Mouse (Mus musculus) induced T-regulatory cell, adult 2 months (primary cell): Measurements from ENCODE around the gene Cysrt1.

Source experiments
- DNase-seq: peaks from one replicate; pipeline ENCODE4 v3.0.0-alpha.2; 2012; ENCODE audit warnings: low read depth

Gene Cysrt1

DNA sequence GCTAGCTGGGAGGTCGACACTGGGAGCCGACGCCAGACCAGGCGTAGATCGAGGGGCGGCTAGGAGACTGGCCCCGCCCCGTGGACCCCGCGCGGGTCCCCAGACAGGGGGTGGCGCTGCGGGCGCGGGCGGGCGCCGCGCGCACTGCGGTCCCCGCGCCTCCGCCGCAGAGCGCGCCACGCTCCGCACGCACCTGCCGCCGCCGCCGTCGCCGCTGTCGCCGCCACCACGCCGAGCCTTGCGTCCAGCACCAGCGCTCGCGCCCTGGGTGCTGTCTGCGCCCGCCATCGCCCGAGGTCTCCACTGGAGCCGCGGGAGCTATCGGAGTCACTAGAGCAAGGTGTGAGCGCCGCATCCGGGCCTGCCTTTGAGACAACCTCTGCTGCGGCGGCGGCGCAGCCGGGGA is at the start of gene Cysrt1, which contains the start of gene Rnf208:
Gene Cysrt1 (minus strand): TSS at position 352 of the 406 bp plus-strand sequence.
Gene Rnf208 (plus strand): TSS at position 155 of the 406 bp plus-strand sequence.
- peak; percentile 67 for DNase-seq

- no peak for DNase-seq
These were observed 49.2 kb upstream of the Cysrt1 start for GRCm38 (mm10) chr2:25291184-25292053.

DNA sequence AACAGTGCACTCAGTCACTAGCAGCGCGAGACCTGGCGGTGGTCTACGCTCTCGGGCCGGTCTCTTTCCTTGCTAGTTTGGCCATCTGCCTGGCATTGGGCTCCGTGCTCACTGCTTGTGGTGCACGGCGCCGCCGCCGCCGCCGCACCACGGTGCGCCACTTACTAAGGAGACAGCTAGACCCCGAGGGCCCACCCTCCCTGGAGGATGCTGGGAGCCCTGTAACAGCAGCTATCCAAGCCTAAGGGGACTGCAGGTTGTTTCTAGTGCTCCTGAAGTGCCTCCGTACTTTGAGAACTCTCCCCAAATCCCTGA is 48.5 kb upstream of the Cysrt1 start:
- DNase-seq = no peak

GRCm38 (mm10) chr2:25290101-25290815 is 48.0 kb upstream of the Cysrt1 start:
- DNase-seq = no peak

DNA sequence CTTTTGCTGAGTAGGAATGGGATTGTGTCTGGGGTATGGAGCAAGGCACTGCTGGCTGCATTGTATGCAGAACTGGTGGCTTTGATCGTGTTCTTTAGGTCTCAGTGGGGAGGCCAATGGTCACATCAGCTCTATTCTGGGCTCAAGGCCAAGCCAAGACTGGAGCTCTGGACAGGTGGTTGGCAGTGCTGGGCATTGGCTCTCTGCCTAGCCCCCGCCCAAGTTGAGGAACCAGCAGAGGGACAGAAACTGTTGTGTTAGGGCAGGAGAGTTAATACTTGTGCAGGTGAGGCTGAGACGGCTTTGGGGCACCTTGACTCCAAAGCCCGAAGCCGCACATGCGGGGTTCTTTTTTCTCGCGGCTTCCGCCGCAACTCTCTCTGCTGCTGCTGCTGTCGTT is 47.4 kb upstream of the Cysrt1 start, which contains the start of gene Lrrc26:
Gene Lrrc26 (plus strand): TSS at position 265 of the 400 bp plus-strand sequence.
- DNase-seq = no peak

DNA sequence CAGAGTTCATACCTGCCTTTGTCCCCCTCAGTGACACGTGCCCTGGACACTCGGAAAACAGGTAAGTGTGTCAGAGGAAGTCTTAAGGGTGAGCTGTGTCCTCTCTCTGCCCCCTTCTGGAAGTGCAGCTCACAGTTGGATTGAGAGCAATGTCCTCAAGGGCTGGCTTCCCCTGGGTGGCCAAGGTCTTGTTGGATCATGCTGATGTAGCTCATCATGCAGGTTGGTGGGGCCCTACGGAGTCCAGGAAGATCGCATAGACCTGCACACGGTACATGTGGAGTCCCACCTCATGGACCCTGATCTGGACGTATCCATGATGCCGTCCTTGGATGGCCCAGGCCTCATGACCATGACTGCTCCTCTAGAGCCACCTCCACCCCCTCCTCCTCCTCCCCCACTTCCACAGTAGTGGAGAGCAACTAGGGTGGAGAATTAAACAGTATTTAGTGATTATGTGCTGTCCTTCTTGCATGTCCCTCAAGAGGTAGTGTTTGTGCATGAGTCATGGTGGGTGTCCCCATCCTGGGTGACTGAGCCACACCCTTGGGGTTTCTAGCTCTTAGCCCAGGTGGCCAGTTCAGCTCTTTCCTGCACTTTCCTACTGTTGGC is 46.6 kb upstream of the Cysrt1 start:
- no peak for DNase-seq

DNA sequence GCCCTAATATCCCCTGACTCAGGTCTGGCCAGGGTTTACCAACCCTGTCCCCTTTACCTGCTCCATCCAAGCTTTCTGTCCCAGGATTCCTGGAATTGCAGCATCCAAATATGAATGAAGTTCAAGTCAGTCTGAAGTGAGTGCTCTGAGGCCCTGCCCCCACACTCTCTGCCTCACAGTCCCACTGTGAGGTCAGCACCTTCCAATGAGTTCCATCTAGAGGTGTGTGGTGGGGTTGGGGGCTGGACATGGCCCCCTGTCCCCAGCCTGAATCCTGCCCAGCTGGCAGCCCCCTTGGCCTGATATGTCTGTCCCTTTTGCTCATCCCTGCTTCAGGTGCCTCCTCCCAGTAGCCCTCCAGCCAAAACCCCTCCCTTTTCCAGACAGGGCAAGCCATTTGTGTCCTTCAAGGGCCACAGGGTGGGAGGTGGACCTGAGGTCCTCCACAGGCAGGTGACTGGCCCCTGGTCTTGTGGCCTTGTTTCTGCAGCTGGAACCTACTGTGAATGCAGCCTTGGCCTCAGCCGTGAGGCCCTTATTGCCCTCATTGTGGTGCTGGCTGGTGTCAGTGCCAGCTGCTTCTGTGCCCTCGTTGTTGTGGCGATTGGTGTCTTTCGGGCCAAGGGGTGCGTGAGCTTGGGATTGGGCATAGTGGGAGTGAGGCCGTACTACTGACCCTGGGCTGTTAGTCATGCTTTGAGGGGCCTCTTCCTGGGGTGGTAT is 45.8 kb upstream of the Cysrt1 start, which contains the start of gene Tmem210:
Gene Tmem210 (plus strand): TSS at position 219 of the 723 bp plus-strand sequence.
- DNase-seq = no peak

DNA sequence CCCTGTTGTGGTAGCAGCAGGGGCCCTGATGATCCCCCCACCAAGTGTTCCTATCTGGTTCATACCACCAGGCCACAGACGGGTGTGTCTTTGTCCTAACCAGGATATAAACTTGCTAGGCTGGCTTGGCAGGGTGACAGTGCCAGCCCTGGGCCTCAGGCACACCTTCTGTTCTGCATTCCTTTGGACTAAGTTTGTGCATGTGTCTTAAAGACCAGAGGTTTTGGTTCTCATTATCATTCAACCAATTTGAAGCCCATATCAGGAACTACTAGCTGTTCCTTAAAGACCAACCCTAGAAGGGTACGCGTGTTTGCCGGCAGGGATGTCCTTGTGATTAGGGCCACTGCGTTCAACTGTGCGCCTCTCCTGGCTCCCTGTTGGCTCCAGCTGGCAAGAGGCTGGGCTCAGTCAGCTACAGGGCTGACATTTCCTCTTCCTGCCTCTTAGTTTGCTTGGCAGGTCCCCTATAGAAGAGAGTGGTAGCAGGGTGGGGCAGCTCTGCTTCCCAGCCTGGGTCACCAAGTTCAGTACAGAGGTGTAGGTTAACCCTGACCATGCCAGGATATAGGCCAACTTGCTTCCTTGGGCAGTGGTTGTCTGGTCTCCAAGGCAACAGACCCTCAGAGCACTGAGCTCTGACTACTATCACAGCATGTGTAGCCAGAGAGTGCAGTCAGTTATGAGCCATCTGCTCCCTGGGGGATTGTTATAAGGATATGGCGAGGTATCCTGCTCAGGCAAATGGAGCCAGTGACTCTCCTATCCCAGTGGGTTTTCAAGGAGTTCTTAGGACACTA is 44.8 kb upstream of the Cysrt1 start:
- DNase-seq = no peak

DNA sequence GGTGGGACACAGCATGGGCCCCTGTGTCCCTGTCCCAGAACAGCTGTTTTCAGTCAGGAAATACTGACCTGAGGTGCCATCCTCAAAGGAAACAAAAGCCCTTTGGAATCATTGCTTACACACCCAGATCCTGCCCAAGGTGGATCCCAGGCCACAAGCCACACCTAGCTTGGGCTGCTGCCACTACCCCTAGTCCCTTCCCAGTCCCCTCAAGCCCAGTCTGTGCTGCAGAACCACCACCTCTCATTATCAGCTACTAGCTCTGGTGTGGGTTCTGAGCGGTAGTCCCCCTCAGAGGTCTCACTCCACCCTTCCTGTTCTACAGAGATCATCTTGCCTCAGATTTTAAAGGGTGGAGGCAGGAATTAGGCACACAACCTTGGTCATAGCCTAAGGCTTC is 44.1 kb upstream of the Cysrt1 start:
- no peak for DNase-seq

DNA sequence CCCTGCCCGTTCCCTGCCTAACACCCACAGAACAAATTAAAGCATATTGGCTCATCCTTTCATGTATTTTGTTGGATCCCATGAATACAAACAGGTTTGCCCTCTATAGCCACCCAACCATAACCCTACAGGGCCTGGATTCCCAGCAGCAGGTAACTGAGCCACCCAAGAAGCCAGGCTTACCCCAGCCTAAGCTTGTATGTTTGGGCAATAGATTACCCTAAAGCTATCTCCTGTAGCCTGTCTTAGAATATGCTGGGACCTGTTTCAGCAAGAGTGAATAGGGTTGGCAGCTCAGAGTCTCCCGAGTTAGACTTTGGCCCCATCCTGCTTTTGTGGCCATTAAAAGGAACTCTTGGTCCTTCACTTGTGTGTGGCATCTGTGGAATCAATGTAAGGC is 43.3 kb upstream of the Cysrt1 start:
- DNase-seq = no peak

DNA sequence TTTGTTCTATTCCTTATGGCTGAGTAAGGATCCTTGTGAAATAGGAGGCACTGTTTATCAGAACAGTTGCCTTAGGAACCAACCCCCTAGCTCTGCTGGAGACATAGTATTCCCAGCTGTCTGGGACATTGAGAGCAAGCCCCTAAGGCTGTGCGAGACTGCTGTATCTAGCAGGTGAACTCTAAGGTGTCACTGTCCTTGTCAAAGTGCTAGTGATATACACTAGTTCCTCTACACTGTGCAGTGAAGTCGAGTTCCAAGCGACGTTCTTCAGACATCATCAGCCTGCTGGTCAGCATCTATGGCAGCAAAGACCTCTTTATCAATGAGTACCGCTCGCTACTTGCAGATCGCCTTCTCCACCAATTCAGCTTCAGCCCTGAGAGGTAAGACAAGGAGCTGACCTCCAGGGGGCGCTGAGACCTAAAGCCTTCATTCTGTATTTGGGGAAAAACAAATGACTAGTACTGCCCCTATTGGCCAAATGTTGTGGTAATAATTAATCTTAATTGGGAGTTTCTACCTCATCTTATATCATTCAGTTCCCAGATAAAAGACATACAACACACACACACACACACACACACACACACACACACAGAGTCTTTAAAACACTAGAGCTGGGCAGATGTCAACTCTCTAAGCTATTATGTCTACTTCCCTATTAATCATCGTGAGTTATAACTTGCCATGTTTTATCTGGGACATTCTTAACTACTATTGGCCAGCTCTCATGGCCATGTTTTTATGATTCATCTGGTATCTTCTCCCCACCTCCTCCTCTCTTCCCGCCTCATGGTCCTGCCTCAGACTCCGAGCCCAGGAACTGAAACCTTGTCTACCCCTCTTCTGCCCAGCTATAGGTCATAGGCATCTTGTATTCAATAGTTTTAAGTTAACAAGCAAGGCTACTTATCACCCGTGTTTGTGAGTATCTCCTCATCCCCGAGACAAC is 37.0 kb upstream of the Cysrt1 start:
- DNase-seq = peak; percentile 92

DNA sequence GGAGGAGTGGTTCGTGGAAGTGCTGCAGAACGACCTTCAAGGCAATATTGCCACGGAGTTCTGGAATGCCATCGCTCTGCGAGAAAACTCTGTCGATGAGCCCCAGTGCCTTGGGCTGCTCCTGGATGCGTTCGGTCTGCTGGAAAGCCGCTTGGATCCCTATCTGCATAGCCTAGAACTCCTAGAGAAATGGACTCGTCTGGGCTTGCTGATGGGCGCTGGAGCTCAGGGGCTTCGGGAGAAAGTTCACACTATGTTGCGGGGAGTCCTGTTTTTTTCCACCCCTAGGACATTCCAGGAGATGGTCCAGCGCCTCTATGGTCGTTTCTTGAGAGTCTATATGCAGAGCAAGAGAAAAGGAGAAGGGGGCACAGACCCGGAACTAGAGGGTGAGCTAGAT is 30.8 kb upstream of the Cysrt1 start:
- no peak for DNase-seq

DNA sequence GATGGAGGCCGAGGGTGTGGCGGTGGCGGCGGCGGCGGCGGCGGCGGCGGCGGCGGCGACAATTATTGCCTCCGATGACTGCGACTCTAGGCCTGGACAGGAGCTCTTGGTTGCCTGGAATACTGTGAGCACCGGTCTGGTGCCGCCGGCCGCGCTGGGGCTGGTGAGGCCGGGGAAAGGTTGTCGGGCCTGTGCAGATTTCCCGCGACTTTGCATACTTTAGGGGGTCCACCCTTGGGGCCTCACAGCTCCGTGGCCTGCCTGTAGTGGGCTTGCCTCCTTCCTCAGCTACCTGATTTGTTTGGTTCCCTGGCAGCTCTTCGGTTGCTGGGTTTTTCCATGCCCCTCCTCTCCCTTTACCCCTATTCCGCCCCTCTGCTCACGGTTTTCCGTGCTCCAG is 30.3 kb upstream of the Cysrt1 start:
- DNase-seq = no peak

DNA sequence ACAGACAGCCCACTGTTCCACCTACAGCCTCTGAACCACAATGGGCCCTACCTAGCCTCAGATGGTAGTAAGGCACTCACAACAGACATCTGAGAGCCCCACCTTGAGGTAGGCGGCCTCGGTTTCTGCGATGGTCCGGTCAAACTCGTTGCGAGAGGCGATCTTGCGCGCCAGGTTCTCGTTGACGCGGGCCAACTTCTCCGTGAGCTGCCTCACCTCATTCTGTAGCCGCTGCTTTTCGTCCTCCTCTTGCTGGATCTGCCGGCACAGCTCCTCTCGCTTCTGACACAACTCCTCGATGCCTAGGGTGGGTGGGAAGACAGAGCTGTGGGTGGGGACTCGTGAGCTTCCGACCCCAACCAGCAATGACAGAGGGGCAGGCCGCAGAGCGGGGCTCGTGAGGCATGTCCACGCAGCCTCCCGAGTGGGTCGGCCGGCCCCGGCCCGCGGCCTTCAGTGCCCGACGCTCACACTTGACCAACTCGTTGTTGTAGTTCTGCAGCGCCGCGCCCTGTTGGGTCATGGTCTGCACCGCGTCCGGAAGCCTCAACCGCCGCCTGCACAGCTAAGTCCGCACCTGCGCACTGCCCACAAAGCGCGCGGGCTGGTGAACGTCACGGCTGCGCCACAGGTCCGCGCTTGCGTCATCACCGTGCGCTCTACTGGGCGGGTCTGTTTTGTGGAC is 29.7 kb upstream of the Cysrt1 start, which contains the start of the genes Ssna1 and Anapc2:
Gene Ssna1 (minus strand): TSS at position 612 of the 685 bp plus-strand sequence.
Gene Anapc2 (plus strand): TSS at position 652 of the 685 bp plus-strand sequence.
- DNase-seq = peak; percentile 98

DNA sequence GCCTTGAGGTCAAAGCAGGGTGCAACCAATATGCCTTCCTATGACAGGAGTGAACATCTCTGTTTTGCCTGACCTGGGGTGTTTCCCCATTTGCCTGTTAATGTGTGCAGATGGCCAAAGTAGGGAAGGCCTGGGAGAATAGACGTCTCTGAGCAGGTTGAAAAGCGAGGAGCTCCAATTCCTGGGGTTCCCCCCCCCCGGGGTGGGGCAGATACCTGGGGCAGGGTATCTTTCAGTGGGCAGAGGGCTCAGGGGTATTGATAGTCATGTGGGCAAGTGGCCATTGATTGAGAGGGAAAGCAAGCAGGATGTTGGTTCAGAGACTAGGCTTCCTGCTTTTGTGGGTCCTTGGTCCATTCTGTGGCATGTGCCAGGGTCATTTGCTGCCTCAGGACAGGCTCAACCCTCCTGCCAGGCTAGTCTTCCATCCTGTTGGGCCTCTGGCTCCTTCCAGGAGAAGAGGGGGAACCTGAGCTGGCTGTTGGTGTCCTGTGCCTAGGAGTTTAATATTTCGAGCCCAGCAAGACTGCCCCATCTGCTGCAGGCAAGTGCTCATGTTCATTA is 25.6 kb upstream of the Cysrt1 start:
- DNase-seq = no peak

GRCm38 (mm10) chr2:25267241-25267640 is 25.0 kb upstream of the Cysrt1 start:
- no peak for DNase-seq

GRCm38 (mm10) chr2:25266720-25267119 is 24.5 kb upstream of the Cysrt1 start:
- no peak for DNase-seq

DNA sequence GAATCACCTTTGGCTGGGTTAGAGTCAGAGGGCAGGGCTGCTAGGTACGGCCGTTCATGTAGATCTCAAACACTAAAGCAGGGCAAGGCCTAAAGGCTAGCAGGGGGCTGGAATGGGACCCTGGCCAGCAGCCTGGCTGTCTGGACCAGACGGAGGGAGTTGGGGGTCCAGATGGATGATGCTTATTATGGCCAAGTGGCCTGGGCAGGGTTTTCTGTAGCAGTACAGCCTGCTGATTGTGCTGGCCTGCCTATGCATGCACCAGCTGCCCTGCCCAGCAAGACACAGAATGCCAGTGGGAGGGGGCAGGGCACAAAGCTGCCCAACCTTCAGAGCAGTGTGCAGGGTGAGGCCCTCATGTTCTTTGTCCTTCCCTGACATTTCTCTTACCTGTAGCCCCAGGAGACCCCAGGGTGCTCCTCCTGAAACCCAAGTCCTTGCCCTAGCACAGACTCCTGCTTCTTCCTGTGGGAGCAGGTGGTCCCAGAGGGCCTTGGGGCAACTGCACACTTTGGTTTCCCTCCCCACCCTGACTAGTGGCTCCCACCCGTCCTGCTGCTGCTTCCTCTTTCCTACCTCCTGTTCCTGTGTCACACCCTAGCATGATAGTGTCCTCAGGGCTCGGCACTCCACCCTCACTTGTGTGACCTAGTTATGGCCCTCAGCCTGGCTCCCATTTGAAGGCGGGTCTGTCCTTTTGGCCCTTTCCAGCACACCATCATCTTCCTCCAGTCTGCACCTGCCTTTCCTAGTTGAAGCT is 23.8 kb upstream of the Cysrt1 start:
- no peak for DNase-seq
